Mouse (Mus musculus) Patski (cell line): ENCODE measurements around the gene Ybx2. TPM values are rescaled to one million over a fixed set of nuclear protein-coding genes. Genes with fewer than 3 reads are reported as not detected.

Source experiments
- ATAC-seq: fragments of 100-300 bp; one replicate; pipeline ENCODE4 v1.8.0; 2021
- CTCF ChIA-PET: fragments of 350-600 bp; sonication (Branson Sonifier 250); formaldehyde crosslinking; loops from one replicate; lab custom pipeline; 2022; ENCODE audit warnings: inconsistent platforms; lab: Charles Lee
- POLR2A ChIA-PET: fragments of 350-600 bp; sonication (Branson Sonifier 250); formaldehyde crosslinking; loops from one replicate; lab custom pipeline; 2022; ENCODE audit warnings: antibody characterized with exemption, inconsistent platforms; lab: Charles Lee
- DNase-seq: peaks from one replicate; pipeline ENCODE4 v3.0.0-alpha.2; 2011; ENCODE audit warnings: low read depth, low spot score
- H3K27me3 ChIP-seq: fragments of 371-371 bp; one replicate; pipeline ENCODE4 v1.5.1; 2021
- CTCF ChIP-seq: fragments of 100-300 bp; IDR thresholded peaks from one replicate; pipeline ENCODE4 v1.5.1; 2021
- in situ Hi-C: fragments of 300-500 bp; cut with MboI; formaldehyde crosslinking; loops from 3 replicates; pipeline ENCODE4 v1.11.1; 2018; ENCODE audit warnings: low pct_unique_long_range_greater_than_20kb, mixed read lengths
- polyA plus RNA-seq: library from polyadenylated mRNA; unstranded; gene quantifications from one replicate; pipeline ENCODE4 v1.2.3, GENCODE M21; 2021

Gene Ybx2
- polyA plus RNA-seq, 1 experiment from 2014 or later = 2.4 TPM

DNA sequence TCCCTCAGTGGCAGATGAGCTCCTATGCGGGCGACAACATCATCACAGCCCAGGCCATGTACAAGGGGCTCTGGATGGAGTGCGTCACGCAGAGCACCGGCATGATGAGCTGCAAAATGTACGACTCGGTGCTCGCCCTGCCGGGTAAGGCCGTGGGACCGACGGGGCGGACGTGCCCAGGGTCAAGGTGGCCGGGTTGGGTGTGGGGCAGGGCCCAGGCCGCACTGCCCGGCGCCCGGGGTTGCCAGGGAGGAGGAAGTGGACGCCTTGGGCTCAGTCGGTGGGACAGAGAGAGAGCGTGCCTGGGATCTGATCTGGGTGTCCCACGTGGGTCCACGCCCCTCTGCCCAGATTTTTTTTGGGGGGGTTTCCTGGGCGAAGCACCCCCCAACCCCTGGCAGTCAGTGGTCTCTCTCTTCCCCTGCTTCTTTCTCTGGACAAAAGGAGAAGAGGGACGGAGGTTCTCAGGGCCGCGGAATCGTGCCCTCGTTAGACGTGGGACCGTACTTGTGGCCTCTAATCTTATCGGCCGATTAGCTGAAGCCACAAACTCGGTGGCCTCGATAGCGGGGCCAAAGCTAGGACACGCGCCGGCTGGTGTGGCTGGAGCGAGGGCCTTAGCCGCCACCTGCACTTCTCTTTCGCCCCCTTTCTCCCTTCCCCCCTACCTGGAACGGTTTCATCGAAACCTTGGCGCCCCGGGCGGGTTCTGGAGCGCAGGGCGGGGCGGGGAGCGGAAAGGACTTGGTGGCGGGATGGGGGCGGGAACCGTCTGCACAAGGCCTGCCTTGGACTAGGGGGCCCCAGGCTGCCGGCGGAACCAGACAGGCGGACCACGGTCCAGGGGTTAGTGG, 30.6 kb downstream of the Ybx2 start:
- in situ Hi-C loops = no loop called here
- H3K27me3 ChIP-seq = peaks cover 13% of the 10 kb centered on the region
- ATAC-seq (no peak), DNase-seq (no peak)
- ChIA-PET POLR2A (no interaction called here), CTCF (no interaction called here)
- no peak for TF ChIP-seq CTCF

DNA sequence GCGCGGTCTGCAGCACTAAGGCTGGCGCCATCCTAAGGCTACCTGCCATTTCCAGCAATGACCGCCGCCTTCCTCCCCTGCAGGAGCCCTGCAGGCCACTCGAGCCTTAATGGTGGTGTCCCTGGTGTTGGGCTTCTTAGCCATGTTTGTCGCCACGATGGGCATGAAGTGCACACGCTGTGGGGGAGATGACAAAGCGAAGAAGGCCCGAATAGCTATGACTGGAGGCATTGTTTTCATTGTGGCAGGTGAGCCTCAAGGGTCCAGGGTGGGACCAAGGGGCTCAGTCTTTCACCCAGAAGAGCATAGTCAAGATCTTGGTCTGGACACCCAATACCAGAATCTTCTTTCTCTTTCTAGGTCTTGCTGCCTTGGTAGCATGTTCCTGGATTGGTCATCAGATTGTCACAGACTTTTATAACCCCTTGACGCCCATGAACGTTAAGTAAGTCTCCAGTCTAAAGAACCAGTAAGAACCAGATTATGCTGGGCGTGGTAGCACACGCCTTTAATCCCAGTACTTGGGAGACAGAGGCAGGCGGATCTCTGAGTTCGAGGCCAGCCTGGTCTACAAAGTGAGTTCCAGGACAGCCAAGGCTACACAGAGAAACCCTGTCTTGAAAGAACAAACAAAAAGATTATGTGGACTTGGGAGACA, 31.4 kb downstream of the Ybx2 start:
- no peak for TF ChIP-seq CTCF
- CTCF ChIA-PET = no interaction called here
- in situ Hi-C loops = no loop called here
- DNase-seq (no peak), ATAC-seq (no peak)
- H3K27me3 ChIP-seq = peaks cover 13% of the 10 kb centered on the region
- POLR2A ChIA-PET = no interaction called here

DNA sequence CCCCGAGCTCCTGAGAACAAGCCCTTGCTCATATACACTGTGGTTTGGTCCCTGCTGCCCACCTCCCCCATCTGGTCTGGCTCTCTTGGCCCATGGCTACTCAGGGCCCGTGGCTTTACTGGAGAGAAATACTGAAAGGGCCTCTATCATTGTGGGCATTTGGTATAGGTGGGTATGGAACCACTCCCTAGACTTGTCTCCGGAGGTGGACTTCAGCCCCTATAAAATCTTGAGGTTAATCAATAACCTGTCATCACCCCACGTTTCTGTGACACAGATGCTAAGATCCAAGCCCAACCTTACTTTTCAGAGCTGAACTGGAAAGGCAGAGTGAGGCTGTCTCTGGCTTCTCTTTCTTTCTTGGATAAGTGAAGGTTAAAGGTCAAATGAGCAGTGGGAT, 33.2 kb downstream of the Ybx2 start:
- peaks cover 5% of the 10 kb centered on the region for H3K27me3 ChIP-seq
- in situ Hi-C loops = no loop called here
- ChIA-PET POLR2A (no interaction called here), CTCF (no interaction called here)
- ATAC-seq (no peak), DNase-seq (no peak)
- no peak for TF ChIP-seq CTCF

DNA sequence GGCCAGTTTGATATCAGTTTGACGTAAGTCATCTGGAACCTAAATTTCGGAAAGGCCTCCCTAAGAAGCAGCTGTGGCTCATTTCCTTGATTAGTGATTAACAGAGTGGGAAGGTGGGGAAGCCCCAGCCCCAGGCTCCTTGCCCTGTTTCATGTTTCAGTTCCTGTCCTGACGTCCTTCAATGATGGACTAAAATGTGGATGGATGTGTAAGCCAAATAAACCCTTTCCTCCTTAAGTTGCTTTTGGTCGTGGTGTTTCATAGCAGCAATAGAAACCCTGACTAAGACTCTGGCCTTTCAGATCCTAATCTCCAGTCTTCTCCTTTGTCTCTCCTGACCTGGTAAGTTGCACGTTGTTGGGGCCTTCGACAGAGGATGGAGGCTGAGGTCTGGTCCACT, 34.6 kb downstream of the Ybx2 start:
- H3K27me3 ChIP-seq = no peaks in the 10 kb centered on the region
- POLR2A ChIA-PET = no interaction called here
- in situ Hi-C loops = no loop called here
- no peak for TF ChIP-seq CTCF
- CTCF ChIA-PET = interaction anchor here (1.2 kb wide), 1 partner anchor 22 kb away, joined by 3 read pairs; the partner anchor contains the start of gene Slc2a4
- ATAC-seq = no peak
- DNase-seq = no peak

DNA sequence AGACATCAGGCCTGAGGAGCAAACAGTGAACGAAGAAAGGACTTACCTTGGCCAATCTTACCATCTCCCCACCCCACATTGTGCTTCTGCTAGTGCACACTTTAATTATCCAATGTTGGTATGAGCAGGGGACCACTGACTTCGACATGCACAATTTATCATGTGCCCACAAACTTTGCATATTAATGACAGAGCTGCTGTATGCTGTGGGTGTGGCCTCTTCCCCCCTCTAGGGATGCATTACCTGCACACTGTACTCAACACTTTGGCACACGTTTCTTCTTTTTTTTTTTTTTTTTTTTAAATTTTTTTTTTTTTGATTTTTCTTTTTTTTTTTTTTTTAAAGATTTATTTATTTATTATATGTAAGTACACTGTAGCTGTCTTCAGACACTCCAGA, 35.2 kb downstream of the Ybx2 start:
- ATAC-seq (no peak), DNase-seq (no peak)
- no peaks in the 10 kb centered on the region for H3K27me3 ChIP-seq
- in situ Hi-C loops = no loop called here
- ChIA-PET CTCF (interaction anchor here (1.2 kb wide), 1 partner anchor 22 kb away, joined by 3 read pairs; the partner anchor contains the start of gene Slc2a4), POLR2A (interaction anchor here (0.6 kb wide), 1 partner anchor 98 kb away, joined by 3 read pairs; no protein-coding TSS in a partner anchor)
- no peak for TF ChIP-seq CTCF

DNA sequence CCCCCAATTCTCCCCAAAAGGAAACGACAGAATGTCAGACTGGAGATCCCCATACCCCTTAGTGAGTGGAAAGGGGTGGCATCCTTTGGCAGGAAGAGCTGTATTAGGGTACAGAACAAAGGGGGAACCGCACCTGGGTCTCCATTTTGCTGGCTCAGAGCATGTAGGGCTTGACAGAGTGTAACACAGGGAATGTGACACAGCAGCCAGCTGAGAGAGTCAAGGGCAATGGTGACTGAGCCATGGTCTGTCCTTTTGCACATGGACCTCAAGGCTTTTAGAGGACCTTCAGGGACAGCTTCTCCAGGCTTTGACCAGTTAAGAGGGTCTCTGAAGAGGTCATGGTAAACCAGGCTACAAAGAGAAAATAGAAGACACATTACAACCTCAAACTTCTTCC, 39.3 kb downstream of the Ybx2 start:
- DNase-seq (no peak), ATAC-seq (no peak)
- POLR2A ChIA-PET = no interaction called here
- H3K27me3 ChIP-seq = no peaks in the 10 kb centered on the region
- CTCF ChIA-PET = interaction anchor here (1.5 to 1.8 kb wide), 2 partner anchors 19 to 26 kb away, joined by 5 read pairs; no protein-coding TSS in a partner anchor
- in situ Hi-C loops = loop anchor here (25.0 kb wide), 2 partner anchors 563 to 888 kb away; partner anchors contain the start of genes Kdm6b, Per1 and Vamp2
- no peak for TF ChIP-seq CTCF

DNA sequence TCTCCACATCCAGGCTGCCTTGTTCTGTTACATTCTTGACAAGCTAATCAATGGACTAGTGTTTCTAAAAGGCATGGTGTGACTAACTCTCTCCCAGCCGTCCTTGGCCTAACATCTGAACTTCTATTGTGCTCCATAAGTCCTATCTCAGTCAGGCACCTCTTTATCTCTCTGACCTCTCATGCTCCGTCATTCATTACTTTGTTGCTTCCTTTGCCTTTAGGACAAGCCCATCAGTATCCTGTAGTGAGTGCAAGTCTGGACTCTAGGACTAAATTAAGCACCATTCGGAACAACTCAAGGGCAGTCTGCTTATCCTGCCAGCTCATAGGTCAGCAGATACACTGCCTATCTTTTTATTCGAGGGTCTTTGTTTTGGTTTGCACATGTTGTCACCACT, 40.7 kb downstream of the Ybx2 start:
- DNase-seq (no peak), ATAC-seq (no peak)
- H3K27me3 ChIP-seq = no peaks in the 10 kb centered on the region
- CTCF ChIA-PET = interaction anchor here (1.8 kb wide), 1 partner anchor 21 kb away, joined by 5 read pairs; no protein-coding TSS in a partner anchor
- no peak for TF ChIP-seq CTCF
- in situ Hi-C loops = loop anchor here (25.0 kb wide), 2 partner anchors 564 to 889 kb away; partner anchors contain the start of genes Kdm6b, Per1 and Vamp2
- POLR2A ChIA-PET = no interaction called here

DNA sequence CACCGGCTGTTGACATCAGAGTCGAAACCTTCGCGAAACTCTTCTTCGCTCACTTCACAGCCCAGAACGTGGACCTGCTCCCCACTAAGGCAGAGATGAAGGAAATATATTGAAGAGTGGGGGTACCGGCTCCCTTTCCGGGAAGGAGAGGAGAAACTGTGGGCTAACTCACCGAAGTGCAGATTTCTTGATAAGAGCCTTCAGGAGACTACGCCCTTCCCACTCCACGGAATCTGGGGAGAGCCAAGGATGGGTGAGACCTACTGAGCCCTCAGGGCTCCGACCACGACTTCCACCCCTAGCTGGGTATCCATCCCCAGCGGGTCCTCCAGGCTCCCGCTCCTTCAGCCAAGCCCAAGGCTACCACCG, 44.2 kb downstream of the Ybx2 start:
- ATAC-seq (no peak), DNase-seq (no peak)
- in situ Hi-C loops = loop anchor here (25.0 kb wide), 2 partner anchors 568 to 893 kb away; partner anchors contain the start of genes Kdm6b, Per1 and Vamp2
- CTCF ChIA-PET = interaction anchor here (1.3 kb wide), 1 partner anchor 46 kb away, joined by 4 read pairs; no protein-coding TSS in a partner anchor
- H3K27me3 ChIP-seq = no peaks in the 10 kb centered on the region
- TF ChIP-seq CTCF = no peak
- POLR2A ChIA-PET = interaction anchor here (1.0 kb wide), 2 partner anchors 18 to 51 kb away, joined by 6 read pairs; no protein-coding TSS in a partner anchor

DNA sequence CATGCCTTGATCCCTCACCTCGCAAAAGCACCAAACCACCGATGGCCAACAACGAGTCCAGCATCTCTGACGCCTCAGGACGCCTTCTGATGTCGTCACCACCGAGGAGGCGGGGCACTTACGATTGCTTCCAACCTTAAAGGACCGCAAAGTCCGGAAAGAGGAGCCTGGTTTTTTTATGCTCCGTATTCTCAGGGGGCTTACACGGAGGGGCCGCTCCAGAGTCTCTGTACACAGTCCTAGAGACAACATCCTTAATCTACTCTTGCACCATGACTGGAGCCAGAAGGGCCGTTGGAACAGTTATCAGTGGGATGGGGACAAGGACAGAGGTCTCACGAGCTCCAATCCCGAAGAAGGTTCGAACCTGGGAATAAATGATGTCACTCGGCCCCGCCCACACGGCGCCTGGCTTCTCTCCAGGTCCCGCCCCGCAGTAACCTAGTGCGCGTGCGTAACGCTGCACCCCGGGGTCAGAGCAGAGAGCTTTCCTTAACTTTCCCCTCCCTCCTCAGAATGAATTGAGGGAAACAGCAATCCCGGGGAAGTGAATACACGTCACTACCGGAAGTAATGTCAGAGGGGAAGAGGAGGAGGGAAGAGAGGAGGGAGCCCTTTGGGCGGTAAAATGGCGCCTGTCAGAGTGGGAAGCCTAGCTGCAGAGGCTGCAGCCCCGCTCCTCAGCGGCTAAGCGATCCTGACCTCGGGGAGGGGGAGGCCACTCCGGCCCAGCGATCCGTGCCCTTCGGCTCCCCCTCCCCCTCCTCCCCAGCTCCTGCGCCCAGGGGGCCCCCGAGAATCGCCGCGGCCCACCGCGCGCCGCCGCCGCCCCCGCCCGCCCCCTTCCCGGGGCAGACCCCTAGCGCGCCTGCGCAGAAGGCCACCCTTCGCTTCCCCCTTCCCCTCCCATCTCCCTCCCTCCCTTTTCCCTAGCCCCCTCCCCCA, 44.9 kb downstream of the Ybx2 start:
- ChIA-PET POLR2A (interaction anchor here (0.9 to 2.2 kb wide), 4 partner anchors 11 to 52 kb away, joined by 3 to 16 read pairs (median 6); partner anchors contain the start of gene Gabarap), CTCF (interaction anchor here (1.3 kb wide), 1 partner anchor 46 kb away, joined by 4 read pairs; no protein-coding TSS in a partner anchor)
- H3K27me3 ChIP-seq = no peaks in the 10 kb centered on the region
- no peak for TF ChIP-seq CTCF
- in situ Hi-C loops = loop anchor here (25.0 kb wide), 2 partner anchors 568 to 893 kb away; partner anchors contain the start of genes Kdm6b, Per1 and Vamp2
- peak; percentile 66 for ATAC-seq
- peak; percentile 96 for DNase-seq
